Mouse (Mus musculus): ENCODE measurements around the gene Gm7534. TPM values are rescaled to one million over a fixed set of nuclear protein-coding genes. Genes with fewer than 3 reads are reported as not detected.

Gene Gm7534
- polyA plus RNA-seq, 1 experiment from 2014 or later = not detected

DNA sequence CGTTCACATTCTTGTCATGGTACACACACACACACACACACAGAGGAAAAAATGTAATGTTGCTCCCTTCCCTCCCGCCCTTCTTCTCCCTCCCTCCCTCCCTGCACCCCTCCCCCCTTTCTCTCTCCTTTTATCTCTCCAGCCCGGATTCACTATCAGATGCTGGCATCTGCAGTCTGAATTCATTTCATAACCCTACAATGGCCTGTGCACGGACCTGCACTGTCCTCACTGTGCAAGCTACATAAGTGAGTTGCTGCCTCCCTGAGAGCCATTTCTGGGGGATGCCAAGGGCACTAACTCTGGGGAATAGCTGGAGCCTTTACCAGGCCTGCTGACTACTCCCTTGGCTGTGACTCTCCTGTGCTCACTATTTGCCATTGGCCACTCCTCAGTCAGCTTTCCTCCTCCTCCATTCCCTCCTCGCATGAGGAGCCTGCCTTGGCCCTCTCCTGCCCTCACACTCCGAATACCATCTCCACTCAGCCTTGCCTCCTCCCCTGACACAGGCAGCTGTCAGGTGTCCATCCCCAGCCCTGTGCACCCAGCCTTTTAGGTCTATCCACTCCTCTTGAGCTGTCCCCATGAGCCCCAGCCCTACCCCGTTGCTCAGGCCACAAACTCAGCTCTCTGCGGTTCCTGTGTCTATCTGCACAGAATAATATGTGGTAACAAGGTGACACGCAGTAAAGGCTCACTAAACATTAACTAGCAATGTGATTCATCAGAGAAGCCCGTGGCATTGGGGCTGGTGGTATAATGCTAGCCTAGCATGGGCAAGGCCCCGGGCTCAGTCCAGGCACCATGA is 20.2 kb upstream of the Gm7534 start:
- 78% methylated on average over 11 of the region's 11 CpGs for WGBS
- Histone ChIP-seq H3K4me3 (ENCODE audit: low read depth, low read length) (no peak overlapping the region), H3K9ac (ENCODE audit: low read length) (no peak overlapping the region), H3K27ac (ENCODE audit: low read depth, low read length) (no peak overlapping the region), H3K9me3 (ENCODE audit: control insufficient read depth, low read length) (no peaks in the 10 kb centered on the region), H3K4me2 (ENCODE audit: low read depth, low read length, severe bottlenecking) (no peak overlapping the region), H3K36me3 (ENCODE audit: control insufficient read depth, insufficient read depth, low read length) (no peaks in the 10 kb centered on the region), H3K4me1 (replicated peaks; ENCODE audit: control insufficient read depth, insufficient read depth, low read length) (no peaks in the 10 kb centered on the region), H3K27me3 (ENCODE audit: control insufficient read depth, insufficient read depth, low read length) (no peaks in the 10 kb centered on the region)
- DNase-seq (ENCODE audit: low spot score) (no peak), ATAC-seq (replicated peaks; ENCODE audit: low FRiP score) (no peak)

DNA sequence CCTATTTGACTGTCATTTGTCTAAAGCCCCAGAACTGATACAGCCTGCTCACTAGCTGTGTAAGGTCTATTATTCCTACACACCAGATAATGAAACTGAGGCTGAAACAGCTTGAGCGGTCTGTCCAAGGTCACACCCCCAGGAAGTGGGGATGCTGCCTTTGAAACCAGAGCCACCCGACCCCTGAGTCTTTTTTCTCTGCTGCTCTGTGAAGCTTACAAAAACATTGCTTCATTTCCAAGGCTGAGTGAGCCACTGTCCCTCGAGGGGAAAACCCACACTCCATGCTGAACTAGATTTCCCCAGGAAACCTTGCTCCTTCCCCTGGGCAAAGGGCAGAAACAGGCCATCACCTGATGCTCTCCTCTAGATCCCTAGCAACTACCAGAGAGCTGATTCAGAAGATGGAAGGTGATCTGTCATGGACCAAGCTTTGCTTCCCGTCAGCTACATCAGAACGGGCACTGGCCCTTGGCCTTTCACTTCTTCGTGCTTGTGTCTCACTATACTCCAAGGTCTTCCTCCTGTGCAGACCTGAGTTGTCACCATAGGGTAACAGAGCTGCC is 3.8 kb upstream of the Gm7534 start:
- no peak overlapping the region for H3K4me2 ChIP-seq (ENCODE audit: low read depth, low read length, severe bottlenecking)
- no peak for DNase-seq (ENCODE audit: low spot score)
- no peak for ATAC-seq (replicated peaks; ENCODE audit: low FRiP score)
- no peak overlapping the region for H3K27ac ChIP-seq (ENCODE audit: low read depth, low read length)
- no peak overlapping the region for H3K9ac ChIP-seq (ENCODE audit: low read length)
- no peak overlapping the region for H3K4me3 ChIP-seq (ENCODE audit: low read depth, low read length)
- no peaks in the 10 kb centered on the region for H3K36me3 ChIP-seq (ENCODE audit: control insufficient read depth, insufficient read depth, low read length)
- WGBS = 72% methylated on average over 6 of the region's 6 CpGs
- no peaks in the 10 kb centered on the region for H3K27me3 ChIP-seq (ENCODE audit: control insufficient read depth, insufficient read depth, low read length)
- H3K4me1 ChIP-seq (replicated peaks; ENCODE audit: control insufficient read depth, insufficient read depth, low read length) = no peaks in the 10 kb centered on the region
- no peaks in the 10 kb centered on the region for H3K9me3 ChIP-seq (ENCODE audit: control insufficient read depth, low read length)

DNA sequence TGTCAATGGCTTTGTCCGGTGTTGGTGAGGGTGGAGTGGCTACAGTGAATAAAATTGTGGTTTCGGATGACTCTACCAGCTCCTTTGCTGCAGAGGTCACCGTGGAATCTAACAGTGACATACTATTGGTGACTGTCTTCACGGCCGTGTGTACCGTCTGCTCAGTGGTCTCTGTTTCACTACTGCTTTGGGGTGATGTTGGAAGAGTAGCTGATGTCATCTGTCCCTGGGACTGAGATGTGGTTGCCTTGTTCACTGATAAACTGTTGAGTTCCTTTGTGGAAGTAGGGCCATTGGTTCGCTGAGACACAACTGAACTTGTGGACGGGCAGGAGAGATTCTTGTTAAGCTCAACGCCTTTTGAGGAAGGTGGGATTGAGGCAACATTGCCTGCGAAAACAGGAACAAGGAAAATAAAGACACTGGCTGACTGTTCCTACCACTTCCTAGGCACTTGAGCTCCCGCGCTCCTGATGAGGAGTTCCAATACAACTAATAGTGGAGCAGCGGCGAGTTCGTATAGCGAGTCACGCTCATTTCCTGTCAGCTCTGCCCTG is 614 bp upstream of the Gm7534 start:
- Histone ChIP-seq H3K4me1 (replicated peaks; ENCODE audit: control insufficient read depth, insufficient read depth, low read length) (no peaks in the 10 kb centered on the region), H3K27me3 (ENCODE audit: control insufficient read depth, insufficient read depth, low read length) (no peaks in the 10 kb centered on the region), H3K9ac (ENCODE audit: low read length) (no peak overlapping the region), H3K9me3 (ENCODE audit: control insufficient read depth, low read length) (no peaks in the 10 kb centered on the region), H3K27ac (ENCODE audit: low read depth, low read length) (no peak overlapping the region), H3K36me3 (ENCODE audit: control insufficient read depth, insufficient read depth, low read length) (no peaks in the 10 kb centered on the region), H3K4me3 (ENCODE audit: low read depth, low read length) (no peak overlapping the region), H3K4me2 (ENCODE audit: low read depth, low read length, severe bottlenecking) (no peak overlapping the region)
- no peak for DNase-seq (ENCODE audit: low spot score)
- WGBS = 88% methylated on average over 17 of the region's 17 CpGs
- ATAC-seq (replicated peaks; ENCODE audit: low FRiP score) = no peak

DNA sequence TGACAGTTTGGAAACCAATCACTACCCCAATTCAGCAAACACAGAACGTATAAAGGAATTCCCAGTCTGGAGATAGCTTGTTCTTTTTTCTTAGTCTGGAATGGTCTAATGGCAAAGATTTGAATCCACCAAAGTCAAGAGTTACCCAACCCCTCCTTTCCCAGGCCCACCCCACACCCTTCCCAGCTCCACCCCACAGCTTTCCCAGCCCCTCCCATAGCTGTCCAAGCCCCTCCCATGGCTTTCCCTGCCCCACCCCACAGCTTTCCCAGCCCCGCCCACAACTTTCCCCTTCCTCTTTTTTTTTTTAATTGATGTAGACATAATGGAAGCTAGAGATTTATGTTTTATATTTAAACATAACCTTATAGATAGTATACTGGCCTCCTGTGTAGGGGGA is 3.4 kb downstream of the Gm7534 start:
- Histone ChIP-seq H3K4me3 (ENCODE audit: low read depth, low read length) (no peak overlapping the region), H3K4me2 (ENCODE audit: low read depth, low read length, severe bottlenecking) (no peak overlapping the region), H3K36me3 (ENCODE audit: control insufficient read depth, insufficient read depth, low read length) (no peaks in the 10 kb centered on the region), H3K27me3 (ENCODE audit: control insufficient read depth, insufficient read depth, low read length) (no peaks in the 10 kb centered on the region), H3K4me1 (replicated peaks; ENCODE audit: control insufficient read depth, insufficient read depth, low read length) (no peaks in the 10 kb centered on the region), H3K27ac (ENCODE audit: low read depth, low read length) (no peak overlapping the region), H3K9me3 (ENCODE audit: control insufficient read depth, low read length) (no peaks in the 10 kb centered on the region), H3K9ac (ENCODE audit: low read length) (no peak overlapping the region)
- WGBS = 74% methylated on average over 2 of the region's 2 CpGs
- DNase-seq (ENCODE audit: low spot score) = peak; percentile 22
- no peak for ATAC-seq (replicated peaks; ENCODE audit: low FRiP score)

DNA sequence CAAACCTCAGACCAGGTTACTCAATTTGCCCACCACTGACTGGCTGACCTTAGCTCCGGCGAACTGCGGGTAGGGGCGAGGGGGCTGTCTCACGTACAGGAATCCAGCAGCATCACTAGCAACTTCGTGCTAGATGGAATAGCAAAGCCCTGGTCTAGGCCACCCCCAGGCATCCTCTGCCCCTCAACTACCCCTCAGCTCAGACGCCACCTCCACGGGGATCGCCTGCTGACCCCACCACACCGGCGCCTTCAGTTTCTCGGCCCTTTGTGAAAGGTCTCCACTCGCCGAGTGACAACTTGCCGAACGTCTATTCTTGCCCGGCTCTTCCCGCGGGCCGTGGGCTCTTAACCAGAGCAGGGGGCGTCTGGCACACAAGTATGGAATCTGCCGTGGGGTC is 16.5 kb downstream of the Gm7534 start:
- Histone ChIP-seq H3K27me3 (ENCODE audit: control insufficient read depth, insufficient read depth, low read length) (no peaks in the 10 kb centered on the region), H3K36me3 (ENCODE audit: control insufficient read depth, insufficient read depth, low read length) (no peaks in the 10 kb centered on the region), H3K27ac (ENCODE audit: low read depth, low read length) (peak overlapping the region; percentile 58; the same call in 1 of the 2 replicates), H3K4me1 (replicated peaks; ENCODE audit: control insufficient read depth, insufficient read depth, low read length) (peaks cover 3% of the 10 kb centered on the region; the same call in 1 of the 2 replicates), H3K4me2 (ENCODE audit: low read depth, low read length, severe bottlenecking) (peak overlapping the region; percentile 63), H3K4me3 (ENCODE audit: low read depth, low read length) (peak overlapping the region; percentile 64), H3K9ac (ENCODE audit: low read length) (peak overlapping the region; percentile 83), H3K9me3 (ENCODE audit: control insufficient read depth, low read length) (no peaks in the 10 kb centered on the region)
- DNase-seq (ENCODE audit: low spot score) = no peak
- WGBS = under 1% methylated on average over 22 of the region's 22 CpGs
- ATAC-seq (replicated peaks; ENCODE audit: low FRiP score) = no peak

DNA sequence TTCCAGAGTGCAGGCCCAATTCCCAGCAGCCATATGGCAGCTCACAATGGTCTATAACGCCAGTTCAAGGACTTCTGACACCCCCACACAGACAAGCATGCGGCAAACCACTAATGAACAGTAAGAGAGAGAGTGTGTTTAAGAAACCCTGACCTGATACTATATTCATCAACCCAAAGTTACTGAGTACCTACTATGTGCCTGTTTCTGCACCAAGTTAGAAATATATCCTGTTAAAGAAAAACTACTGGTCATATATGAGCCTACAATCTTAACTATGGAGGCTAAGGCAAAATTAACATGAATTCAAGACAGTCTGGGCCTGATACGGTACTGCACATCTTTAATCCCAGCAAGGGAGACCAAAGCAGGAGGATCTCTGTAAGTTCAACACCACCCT is 17.2 kb downstream of the Gm7534 start:
- H3K9me3 ChIP-seq (ENCODE audit: control insufficient read depth, low read length) = no peaks in the 10 kb centered on the region

DNA sequence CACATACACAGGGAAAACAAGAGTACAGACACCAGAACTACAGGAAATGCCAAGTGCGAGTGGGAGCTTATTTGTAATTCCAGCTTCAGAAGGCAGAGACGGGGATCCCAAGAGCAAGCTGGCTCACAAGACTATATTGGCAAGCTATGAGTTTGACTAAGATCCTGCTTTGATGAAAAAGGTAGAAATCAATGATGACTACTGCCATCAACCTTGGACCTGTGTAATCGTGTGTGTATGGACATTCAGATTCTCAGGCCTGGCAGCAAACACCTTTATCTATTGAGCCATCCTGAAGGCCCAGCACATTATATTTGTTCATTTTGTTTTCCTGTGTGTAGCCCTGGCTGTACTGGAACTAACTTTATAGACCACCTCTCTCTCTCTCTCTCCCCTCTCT is 19.1 kb downstream of the Gm7534 start:
- Histone ChIP-seq H3K4me1 (replicated peaks; ENCODE audit: control insufficient read depth, insufficient read depth, low read length) (peaks cover 3% of the 10 kb centered on the region; the same call in 1 of the 2 replicates), H3K27me3 (ENCODE audit: control insufficient read depth, insufficient read depth, low read length) (no peaks in the 10 kb centered on the region), H3K4me2 (ENCODE audit: low read depth, low read length, severe bottlenecking) (no peak overlapping the region), H3K9ac (ENCODE audit: low read length) (no peak overlapping the region), H3K9me3 (ENCODE audit: control insufficient read depth, low read length) (no peaks in the 10 kb centered on the region), H3K4me3 (ENCODE audit: low read depth, low read length) (no peak overlapping the region), H3K27ac (ENCODE audit: low read depth, low read length) (no peak overlapping the region), H3K36me3 (ENCODE audit: control insufficient read depth, insufficient read depth, low read length) (no peaks in the 10 kb centered on the region)
- 91% methylated on average over 3 of the region's 3 CpGs for WGBS
- DNase-seq (ENCODE audit: low spot score) (peak; percentile 20), ATAC-seq (replicated peaks; ENCODE audit: low FRiP score) (no peak)

More for the DNA sequence above, 17.2 kb downstream of the Gm7534 start:
- peak overlapping the region; percentile 64 for H3K4me3 ChIP-seq (ENCODE audit: low read depth, low read length)
- peaks cover 3% of the 10 kb centered on the region; the same call in 1 of the 2 replicates for H3K4me1 ChIP-seq (replicated peaks; ENCODE audit: control insufficient read depth, insufficient read depth, low read length)
- WGBS = 82% methylated on average over 3 of the region's 3 CpGs
- no peak for ATAC-seq (replicated peaks; ENCODE audit: low FRiP score)
- peak; percentile 37 for DNase-seq (ENCODE audit: low spot score)
- H3K27me3 ChIP-seq (ENCODE audit: control insufficient read depth, insufficient read depth, low read length) = no peaks in the 10 kb centered on the region
- H3K4me2 ChIP-seq (ENCODE audit: low read depth, low read length, severe bottlenecking) = peak overlapping the region; percentile 63
- H3K9ac ChIP-seq (ENCODE audit: low read length) = peak overlapping the region; percentile 83; the same call in 1 of the 2 replicates
- H3K27ac ChIP-seq (ENCODE audit: low read depth, low read length) = no peak overlapping the region
- H3K36me3 ChIP-seq (ENCODE audit: control insufficient read depth, insufficient read depth, low read length) = no peaks in the 10 kb centered on the region

DNA sequence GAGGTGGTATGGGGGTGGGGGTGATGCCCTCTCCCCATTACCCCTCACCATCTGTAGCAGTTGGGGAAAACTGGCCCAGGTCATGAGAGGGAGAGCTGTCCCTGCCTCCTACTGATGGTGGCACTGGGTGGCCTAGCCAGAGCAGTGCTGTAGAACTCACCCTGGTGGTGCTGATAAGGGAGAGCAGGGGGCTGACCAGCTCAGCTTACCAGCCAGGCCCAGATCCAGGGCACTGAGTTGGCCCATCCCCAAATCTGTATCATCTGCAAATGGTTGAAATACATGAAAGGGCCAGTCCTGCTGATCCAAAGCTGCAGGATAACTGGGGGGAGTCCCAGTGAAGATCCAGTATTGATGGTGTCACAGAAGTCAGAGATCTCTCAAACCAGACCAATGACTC is 21.0 kb downstream of the Gm7534 start:
- H3K9ac ChIP-seq (ENCODE audit: low read length) = no peak overlapping the region
- no peak for ATAC-seq (replicated peaks; ENCODE audit: low FRiP score)
- H3K4me2 ChIP-seq (ENCODE audit: low read depth, low read length, severe bottlenecking) = no peak overlapping the region
- DNase-seq (ENCODE audit: low spot score) = no peak
- no peaks in the 10 kb centered on the region for H3K9me3 ChIP-seq (ENCODE audit: control insufficient read depth, low read length)
- no peaks in the 10 kb centered on the region for H3K36me3 ChIP-seq (ENCODE audit: control insufficient read depth, insufficient read depth, low read length)
- H3K27me3 ChIP-seq (ENCODE audit: control insufficient read depth, insufficient read depth, low read length) = no peaks in the 10 kb centered on the region
- H3K4me3 ChIP-seq (ENCODE audit: low read depth, low read length) = no peak overlapping the region
- H3K27ac ChIP-seq (ENCODE audit: low read depth, low read length) = no peak overlapping the region
- peaks cover 3% of the 10 kb centered on the region; the same call in 1 of the 2 replicates for H3K4me1 ChIP-seq (replicated peaks; ENCODE audit: control insufficient read depth, insufficient read depth, low read length)

Measured in forebrain, embryonic 11.5 days (tissue).